Mouse (Mus musculus) ovary, postnatal 36 days (tissue): ENCODE measurements around the gene En1.

Experiments
- DNase-seq: peaks from one replicate; pipeline ENCODE4 v3.0.0; 2022; ENCODE audit warnings: low spot score, mixed read lengths

En1 gene

GRCm38 (mm10) chr1:120602031-120602730 is at the start of gene En1:
Gene En1, plus strand, starts transcription at chr1:120602418.
- no peak for DNase-seq

GRCm38 (mm10) chr1:120556926-120557846 is 45.0 kb upstream of the En1 start:
- DNase-seq, result no peak

GRCm38 (mm10) chr1:120558341-120559285 is 43.6 kb upstream of the En1 start:
- no peak for DNase-seq

GRCm38 (mm10) chr1:120559911-120560310 is 42.3 kb upstream of the En1 start:
- no peak for DNase-seq

- no peak for DNase-seq
These were observed 20.9 kb upstream of the En1 start for GRCm38 (mm10) chr1:120581306-120581705.

- DNase-seq, result no peak
These were observed 16.7 kb upstream of the En1 start for GRCm38 (mm10) chr1:120585481-120585880.

- DNase-seq, result peak; percentile 47
These were observed 15.6 kb upstream of the En1 start for GRCm38 (mm10) chr1:120586500-120587110.

- no peak for DNase-seq
These were observed 14.8 kb upstream of the En1 start for GRCm38 (mm10) chr1:120587431-120587830.

GRCm38 (mm10) chr1:120587960-120588359 is 14.3 kb upstream of the En1 start:
- no peak for DNase-seq

- no peak for DNase-seq
These were observed 13.7 kb upstream of the En1 start for GRCm38 (mm10) chr1:120588362-120589027.

- DNase-seq, result no peak
These were observed 8.8 kb upstream of the En1 start for GRCm38 (mm10) chr1:120593236-120593919.

- DNase-seq, result no peak
These were observed 7.6 kb upstream of the En1 start for GRCm38 (mm10) chr1:120594603-120595002.

GRCm38 (mm10) chr1:120595471-120596240 is 6.6 kb upstream of the En1 start:
- DNase-seq, result no peak

GRCm38 (mm10) chr1:120596319-120596718 is 5.9 kb upstream of the En1 start:
- DNase-seq, result no peak

- DNase-seq, result no peak
These were observed 5.4 kb upstream of the En1 start for GRCm38 (mm10) chr1:120596784-120597183.

GRCm38 (mm10) chr1:120597271-120597670 is 4.9 kb upstream of the En1 start:
- no peak for DNase-seq

GRCm38 (mm10) chr1:120598196-120598940 is 3.9 kb upstream of the En1 start:
- no peak for DNase-seq

GRCm38 (mm10) chr1:120599321-120600148 is 2.7 kb upstream of the En1 start:
- no peak for DNase-seq
